Mouse (Mus musculus) heart, embryonic 12.5 days (tissue): ENCODE measurements at regions not wholly inside any gene's neighbourhood (a gene's known extent, or its start where the extent isn't known, plus 50 kb on each side); places are given as distances from the start of the nearest gene placed in this dataset.

Experiments used
- ATAC-seq: fragments of 200-750 bp; cut with Nextera tagmentation; 2 replicates; pipeline ENCODE4 v1.8.0; 2017; ENCODE audit warnings: moderate TSS enrichment, moderate library complexity; ENCODE audit not compliant: insufficient number of reproducible peaks, low FRiP score
- H3K27ac ChIP-seq: fragments of 300-500 bp; sonication (generic); 2 replicates; pipeline ENCODE4 v1.5.1; 2016; ENCODE audit warnings: mild to moderate bottlenecking, moderate library complexity; ENCODE audit not compliant: poor library complexity, severe bottlenecking
- H3K27me3 ChIP-seq: fragments of 300-500 bp; sonication (generic); replicated peaks from 2 replicates; pipeline ENCODE4 v1.6.1; 2016; ENCODE audit warnings: mild to moderate bottlenecking, moderate library complexity
- H3K36me3 ChIP-seq: fragments of 300-500 bp; sonication (generic); 2 replicates; pipeline ENCODE4 v1.6.1; 2016; ENCODE audit warnings: mild to moderate bottlenecking, moderate library complexity
- H3K4me1 ChIP-seq: fragments of 300-500 bp; sonication (generic); replicated peaks from 2 replicates; pipeline ENCODE4 v1.6.1; 2016; ENCODE audit warnings: mild to moderate bottlenecking
- H3K4me2 ChIP-seq: fragments of 300-500 bp; sonication (generic); 2 replicates; pipeline ENCODE4 v1.6.1; 2016; ENCODE audit warnings: mild to moderate bottlenecking, moderate library complexity
- H3K4me3 ChIP-seq: fragments of 300-500 bp; sonication (generic); 2 replicates; pipeline ENCODE4 v1.5.1; 2016; ENCODE audit warnings: mild to moderate bottlenecking
- H3K9ac ChIP-seq: fragments of 300-500 bp; sonication (generic); 2 replicates; pipeline ENCODE4 v1.6.1; 2016; ENCODE audit warnings: mild to moderate bottlenecking, moderate library complexity
- H3K9me3 ChIP-seq: fragments of 300-500 bp; sonication (generic); replicated peaks from 2 replicates; pipeline ENCODE4 v1.6.1; 2016; ENCODE audit warnings: mild to moderate bottlenecking, moderate library complexity
- WGBS: fragments of 180-500 bp; shearing (Covaris S2); methylation state at CpG from one replicate; pipeline ENCODE4 v1.1.7; 2016; 5-methylcytosine and 5-hydroxymethylcytosine counted together

- H3K27me3 ChIP-seq, result no peaks in the 10 kb centered on the region
- H3K4me2 ChIP-seq, result no peak overlapping the region
- ATAC-seq, result no peak
- H3K27ac ChIP-seq, result no peak overlapping the region
- 62% methylated on average over 6 of the region's 6 CpGs for WGBS
- H3K9me3 ChIP-seq, result no peaks in the 10 kb centered on the region
- H3K9ac ChIP-seq, result no peak overlapping the region
- no peaks in the 10 kb centered on the region for H3K4me1 ChIP-seq
- no peak overlapping the region for H3K4me3 ChIP-seq
- no peaks in the 10 kb centered on the region for H3K36me3 ChIP-seq
These were observed 397.7 kb downstream of the Isl1 start for GRCm38 (mm10) chr13:115911524-115912459.

- Histone ChIP-seq H3K27me3 (no peaks in the 10 kb centered on the region), H3K4me3 (no peak overlapping the region), H3K36me3 (no peaks in the 10 kb centered on the region), H3K4me1 (no peaks in the 10 kb centered on the region), H3K9me3 (no peaks in the 10 kb centered on the region), H3K4me2 (no peak overlapping the region), H3K27ac (no peak overlapping the region), H3K9ac (no peak overlapping the region)
- WGBS, result 67% methylated on average over 8 of the region's 8 CpGs
- ATAC-seq, result no peak
These were observed 398.5 kb downstream of the Isl1 start for GRCm38 (mm10) chr13:115910866-115911449.

- Histone ChIP-seq H3K4me3 (no peak overlapping the region), H3K27me3 (no peaks in the 10 kb centered on the region), H3K27ac (no peak overlapping the region), H3K36me3 (no peaks in the 10 kb centered on the region), H3K9me3 (no peaks in the 10 kb centered on the region), H3K9ac (no peak overlapping the region), H3K4me2 (no peak overlapping the region), H3K4me1 (no peaks in the 10 kb centered on the region)
- ATAC-seq, result no peak
- WGBS, result 77% methylated on average over 1 of the region's 1 CpGs
These were observed 428.9 kb downstream of the Isl1 start for GRCm38 (mm10) chr13:115880616-115881015.

- Histone ChIP-seq H3K4me2 (no peak overlapping the region), H3K27me3 (no peaks in the 10 kb centered on the region), H3K36me3 (no peaks in the 10 kb centered on the region), H3K9ac (no peak overlapping the region), H3K27ac (no peak overlapping the region), H3K4me3 (no peak overlapping the region), H3K4me1 (no peaks in the 10 kb centered on the region), H3K9me3 (no peaks in the 10 kb centered on the region; the same call in 1 of the 2 replicates)
- ATAC-seq, result no peak
- WGBS, result 22% methylated on average over 3 of the region's 3 CpGs
These were observed 449.0 kb downstream of the Isl1 start for GRCm38 (mm10) chr13:115860480-115860879.

GRCm38 (mm10) chr13:115856632-115857031 is 452.9 kb downstream of the Isl1 start:
- H3K36me3 ChIP-seq, result no peaks in the 10 kb centered on the region
- WGBS, result 82% methylated on average over 4 of the region's 4 CpGs
- no peak for ATAC-seq
- H3K4me1 ChIP-seq, result no peaks in the 10 kb centered on the region
- H3K4me3 ChIP-seq, result no peak overlapping the region
- no peak overlapping the region for H3K27ac ChIP-seq
- H3K4me2 ChIP-seq, result no peak overlapping the region
- H3K9me3 ChIP-seq, result no peaks in the 10 kb centered on the region
- no peaks in the 10 kb centered on the region for H3K27me3 ChIP-seq
- H3K9ac ChIP-seq, result no peak overlapping the region

GRCm38 (mm10) chr13:115852689-115853356 is 456.7 kb downstream of the Isl1 start:
- H3K9me3 ChIP-seq, result no peaks in the 10 kb centered on the region
- no peak overlapping the region for H3K27ac ChIP-seq
- H3K27me3 ChIP-seq, result no peaks in the 10 kb centered on the region
- WGBS, result 48% methylated on average over 3 of the region's 3 CpGs
- no peaks in the 10 kb centered on the region for H3K36me3 ChIP-seq
- no peak for ATAC-seq
- no peak overlapping the region for H3K9ac ChIP-seq
- no peak overlapping the region for H3K4me2 ChIP-seq
- H3K4me3 ChIP-seq, result no peak overlapping the region
- no peaks in the 10 kb centered on the region for H3K4me1 ChIP-seq

GRCm38 (mm10) chr13:115843121-115843520 is 466.4 kb downstream of the Isl1 start:
- no peak overlapping the region for H3K9ac ChIP-seq
- H3K9me3 ChIP-seq, result no peaks in the 10 kb centered on the region
- no peaks in the 10 kb centered on the region for H3K27me3 ChIP-seq
- 53% methylated on average over 10 of the region's 10 CpGs for WGBS
- no peak overlapping the region for H3K4me2 ChIP-seq
- no peak overlapping the region for H3K4me3 ChIP-seq
- no peak for ATAC-seq
- no peak overlapping the region for H3K27ac ChIP-seq
- no peaks in the 10 kb centered on the region for H3K36me3 ChIP-seq
- no peaks in the 10 kb centered on the region for H3K4me1 ChIP-seq

GRCm38 (mm10) chr13:115836203-115836768 is 473.2 kb downstream of the Isl1 start:
- Histone ChIP-seq H3K36me3 (no peaks in the 10 kb centered on the region), H3K9ac (no peak overlapping the region), H3K4me3 (no peak overlapping the region), H3K27me3 (no peaks in the 10 kb centered on the region), H3K27ac (no peak overlapping the region), H3K9me3 (no peaks in the 10 kb centered on the region), H3K4me1 (no peaks in the 10 kb centered on the region), H3K4me2 (no peak overlapping the region)
- WGBS, result 59% methylated on average over 6 of the region's 6 CpGs
- no peak for ATAC-seq

GRCm38 (mm10) chr13:115825191-115825590 is 484.3 kb downstream of the Isl1 start:
- 63% methylated on average over 6 of the region's 6 CpGs for WGBS
- Histone ChIP-seq H3K9ac (no peak overlapping the region), H3K27me3 (no peaks in the 10 kb centered on the region)

GRCm38 (mm10) chr13:115822527-115822926 is 487.0 kb downstream of the Isl1 start:
- no peaks in the 10 kb centered on the region for H3K27me3 ChIP-seq
- no peaks in the 10 kb centered on the region for H3K36me3 ChIP-seq
- no peak overlapping the region for H3K4me2 ChIP-seq
- no peak overlapping the region for H3K27ac ChIP-seq
- no peak for ATAC-seq
- no peaks in the 10 kb centered on the region for H3K9me3 ChIP-seq
- no peak overlapping the region for H3K9ac ChIP-seq
- no peak overlapping the region for H3K4me3 ChIP-seq
- WGBS, result 60% methylated on average over 1 of the region's 1 CpGs
- no peaks in the 10 kb centered on the region for H3K4me1 ChIP-seq

More at GRCm38 (mm10) chr13:115825191-115825590, 484.3 kb downstream of the Isl1 start:
- no peaks in the 10 kb centered on the region for H3K4me1 ChIP-seq
- H3K27ac ChIP-seq, result no peak overlapping the region
- no peaks in the 10 kb centered on the region for H3K9me3 ChIP-seq
- no peak overlapping the region for H3K4me2 ChIP-seq
- H3K36me3 ChIP-seq, result no peaks in the 10 kb centered on the region
- H3K4me3 ChIP-seq, result no peak overlapping the region
- ATAC-seq, result no peak

- H3K9ac ChIP-seq, result no peak overlapping the region
- no peaks in the 10 kb centered on the region for H3K9me3 ChIP-seq
- H3K4me2 ChIP-seq, result no peak overlapping the region
- no peaks in the 10 kb centered on the region for H3K27me3 ChIP-seq
- H3K27ac ChIP-seq, result no peak overlapping the region
- H3K4me3 ChIP-seq, result no peak overlapping the region
- no peaks in the 10 kb centered on the region for H3K36me3 ChIP-seq
- no peaks in the 10 kb centered on the region for H3K4me1 ChIP-seq
- 80% methylated on average over 2 of the region's 2 CpGs for WGBS
- no peak for ATAC-seq
These were observed 495.3 kb downstream of the Isl1 start for GRCm38 (mm10) chr13:115814211-115814610.
